Mouse (Mus musculus): Measurements from ENCODE around the gene Olfr1135.

DNA sequence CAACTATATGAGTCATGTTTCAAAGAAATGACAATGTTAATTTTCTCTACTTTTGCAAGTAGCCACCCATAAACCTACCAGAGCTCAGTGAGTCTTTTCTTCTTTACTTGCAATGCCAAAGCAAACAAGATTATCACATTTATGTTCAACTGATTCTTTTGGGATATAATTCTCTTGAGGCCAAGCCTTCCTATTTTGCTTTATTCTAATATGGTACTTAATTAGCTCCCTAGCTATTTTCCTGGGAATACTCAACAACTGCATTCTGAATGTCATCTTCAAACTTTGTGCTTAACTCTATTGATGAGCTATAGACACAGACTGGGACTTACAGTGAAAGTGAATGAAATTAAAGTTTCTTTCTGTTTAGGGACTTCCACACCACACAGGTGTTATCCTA is 39.6 kb upstream of the Olfr1135 start, which contains the start of gene Olfr1137:
- no peak for TF ChIP-seq CTCF (IDR thresholded peaks at IDR 0.05; ENCODE audit: low read depth)
- TF ChIP-seq EP300 (IDR thresholded peaks at IDR 0.05; ENCODE audit: low read depth) = no peak
